Mouse (Mus musculus) layer of hippocampus, adult 18-20 months (tissue): Measurements from ENCODE around the gene Zap70. TPM values are rescaled to one million over a fixed set of nuclear protein-coding genes. Genes with fewer than 3 reads are reported as not detected.

Source experiments
- DNase-seq, 2 experiments: peaks; one replicate each; pipeline ENCODE4 v3.0.0; 2022; ENCODE audit warnings: low spot score in 2 of 2
- total RNA-seq, 2 experiments: library from RNA; stranded (reverse); gene quantifications; 2 replicates each; pipeline ENCODE4 v1.2.3; 2021

Gene Zap70
- total RNA-seq, 2 experiments from 2014 or later, result 3.6 to 3.7 TPM

GRCm38 (mm10) chr1:36824356-36824755, 62.8 kb downstream of the Zap70 start:
- DNase-seq, result no peak

GRCm38 (mm10) chr1:36830913-36831866, 69.6 kb downstream of the Zap70 start:
- DNase-seq, result no peak

Other genes with a start within 250 kb of the Zap70 start
- 10 to 100 TPM; 40.8 to 41.3 TPM for gene Cnnm3, start 249.9 kb upstream of the Zap70 start, total RNA-seq
- 1 to 10 TPM; 5.1 to 6.8 TPM for gene Ankrd23, start 224.9 kb upstream of the Zap70 start, total RNA-seq
- gene Gm42417, start 222.4 kb upstream of the Zap70 start, total RNA-seq, result not detected
- gene Ankrd39, start 214.4 kb upstream of the Zap70 start, total RNA-seq, result 10 to 100 TPM; 11.1 TPM
- gene Sema4c, start 203.4 kb upstream of the Zap70 start, total RNA-seq, result 10 to 100 TPM in 1 of 2 experiments, 1 to 10 TPM in 1; 9.7 to 10.6 TPM
- not detected for gene Fam178b, start 78.6 kb upstream of the Zap70 start, total RNA-seq
- gene Cox5b, start 70.3 kb upstream of the Zap70 start, total RNA-seq, result 100 to 1,000 TPM; 678 to 718 TPM
- not detected for gene 4933424G06Rik, start 51.6 kb upstream of the Zap70 start, total RNA-seq
- gene Actr1b, start 47.4 kb upstream of the Zap70 start, total RNA-seq, result 100 to 1,000 TPM; 258 to 284 TPM
- 10 to 100 TPM; 51.2 to 55.0 TPM for gene Tmem131, start 181.9 kb downstream of the Zap70 start, total RNA-seq